Mouse (Mus musculus) urinary bladder, postnatal 36 days (tissue): ENCODE data around the gene Gm8857.
"Not testable (repeated sequence)": the region's sequence is repeated elsewhere in the genome, so short reads cannot be mapped to it uniquely, and the experiment has no call there.

ENCODE experiments used
- DNase-seq, 2 experiments: peaks; one replicate each; pipeline ENCODE4 v3.0.0; 2022; ENCODE audit warnings: low spot score in 2 of 2, mixed read lengths in 1 of 2

Gm8857 gene

GRCm38 (mm10) chr5:10947505-10947904, at the start of gene Gm8857, which contains the start of gene Gm8871:
Gm8857 (plus strand) TSS chr5:10947807.
Gm8871 (plus strand) TSS chr5:10947805.
- not testable (repeated sequence) for DNase-seq

DNA sequence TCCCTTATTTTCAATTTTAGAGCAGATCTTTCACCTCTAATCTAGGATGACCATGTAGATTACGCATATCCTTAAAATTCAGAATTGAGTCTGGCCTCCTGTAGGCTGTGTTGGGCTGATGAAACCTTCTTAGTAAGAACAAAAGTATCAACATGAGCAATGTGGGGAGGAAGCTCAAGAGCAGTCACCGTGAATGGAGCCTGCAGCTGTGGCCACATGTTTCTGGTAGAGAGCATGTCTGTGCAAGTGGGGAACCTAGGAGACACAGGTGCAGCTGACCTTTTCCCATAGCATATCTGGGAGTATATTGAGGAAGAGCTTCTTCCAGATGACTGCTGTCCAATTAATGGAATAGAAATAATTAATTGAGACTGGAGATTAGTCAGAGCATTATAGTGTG, 5.9 kb downstream of the Gm8857 start:
- not testable (repeated sequence) for DNase-seq

DNA sequence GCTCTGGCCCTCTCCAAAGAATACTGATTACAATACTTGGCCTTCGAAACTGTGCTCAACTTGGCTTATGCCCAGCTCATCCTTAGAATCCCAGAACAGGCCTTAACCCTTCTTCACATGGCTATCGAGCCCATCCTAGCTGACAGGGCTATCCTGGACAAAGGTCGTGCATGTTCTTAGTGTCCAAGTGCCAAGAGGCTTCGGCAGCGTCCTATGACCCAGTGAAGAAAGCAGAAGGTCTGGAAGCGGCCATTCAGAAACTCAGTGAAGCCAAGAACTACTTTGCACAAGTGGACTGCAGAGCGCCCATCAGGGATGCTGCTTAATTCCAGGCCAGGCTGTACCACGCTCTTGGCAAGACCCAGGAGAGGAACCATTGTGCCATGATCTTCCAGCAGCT, 10.4 kb downstream of the Gm8857 start:
- not testable (repeated sequence) for DNase-seq
